Mouse (Mus musculus): ENCODE measurements around the gene Slc44a1.

Gene Slc44a1

GRCm38 (mm10) chr4:53469007-53469406 is 28.8 kb downstream of the Slc44a1 start:
- DNase-seq: no peak

- DNase-seq: no peak
Measured at GRCm38 (mm10) chr4:53474109-53474508, 33.9 kb downstream of the Slc44a1 start.

DNA sequence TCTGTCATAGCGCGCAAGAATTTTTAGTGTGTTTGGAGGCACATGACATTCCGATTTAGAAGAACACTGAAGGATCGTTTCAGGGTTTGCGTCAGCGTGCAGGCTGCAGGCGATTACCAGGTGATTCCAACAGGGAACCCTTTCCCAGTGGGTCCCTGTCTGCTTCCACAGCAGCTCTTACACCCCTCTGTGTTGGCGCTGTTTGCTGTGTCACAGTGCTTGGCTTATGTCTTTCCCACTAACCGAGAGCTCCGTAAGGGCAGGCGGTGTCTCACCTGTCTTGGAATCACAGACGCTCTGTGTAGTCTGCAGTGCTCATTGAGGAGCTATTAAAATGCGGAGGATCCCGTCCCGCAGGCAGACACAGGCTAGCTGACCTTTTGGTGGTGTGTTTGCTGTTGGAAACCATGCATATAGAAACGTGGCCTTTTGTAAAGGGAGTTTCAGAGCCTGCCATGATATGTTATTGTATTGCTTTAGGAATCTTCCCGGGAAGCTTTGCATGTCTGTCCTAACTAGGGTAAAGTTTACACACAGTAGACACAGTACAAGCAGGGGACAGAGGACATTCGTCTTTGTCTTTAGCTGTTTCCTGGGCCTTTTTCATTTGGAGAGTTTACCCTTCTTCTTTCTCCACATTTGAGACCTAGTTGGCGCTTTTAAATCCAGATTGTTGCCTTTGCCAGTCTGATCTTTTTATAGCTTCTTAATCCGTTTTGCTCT is 35.2 kb downstream of the Slc44a1 start:
- peak; percentile 69 to 70 for DNase-seq

GRCm38 (mm10) chr4:53478644-53479043 is 38.4 kb downstream of the Slc44a1 start:
- no peak for DNase-seq

DNA sequence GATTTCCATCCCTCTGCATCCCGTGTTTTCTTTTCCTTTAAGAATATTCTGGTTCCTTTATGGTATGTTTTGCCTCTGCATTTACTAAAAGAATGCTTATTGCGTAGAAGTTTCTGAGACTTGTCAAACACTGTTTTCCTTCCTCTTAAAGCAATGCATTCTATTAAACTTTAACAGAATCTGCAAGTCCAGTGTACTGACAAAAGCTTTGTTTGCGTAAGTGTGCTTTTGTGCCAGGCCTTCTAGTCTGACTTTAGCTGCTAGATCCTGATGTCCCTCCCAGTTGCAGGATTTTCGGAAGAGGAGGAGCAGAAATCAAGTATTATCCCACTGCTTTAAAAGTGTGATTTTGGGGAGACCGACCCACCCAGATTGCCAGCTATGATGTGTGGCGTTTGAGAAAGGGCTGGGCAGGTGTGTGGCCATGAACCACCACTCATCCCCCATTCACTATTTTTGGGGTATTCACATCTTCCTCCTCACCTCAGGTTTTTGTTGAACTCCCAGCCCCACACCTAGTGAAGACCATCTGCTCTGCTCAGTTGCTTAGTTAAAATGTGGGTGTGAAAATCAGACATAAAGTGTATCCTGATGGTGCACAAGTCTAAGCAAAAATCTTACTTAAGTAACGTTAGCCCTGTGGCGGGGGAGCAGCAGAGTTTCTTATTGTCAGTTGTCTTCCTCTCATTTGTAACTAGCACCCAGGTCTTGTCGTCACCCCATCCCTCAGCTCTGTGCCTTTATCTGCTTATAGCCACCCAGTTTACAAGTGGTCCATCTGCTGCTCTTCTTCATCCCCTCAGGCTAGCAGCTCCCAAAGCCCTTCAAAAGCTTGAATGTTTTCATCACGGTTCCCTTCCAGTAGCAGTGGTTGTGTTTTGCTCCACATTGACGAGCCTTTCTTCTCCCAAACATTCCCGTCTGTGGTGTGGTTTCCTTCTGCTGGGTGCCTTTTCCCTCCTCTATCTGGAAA is 47.3 kb downstream of the Slc44a1 start:
- no peak for DNase-seq

- DNase-seq: peak; percentile 78 to 88
Measured at GRCm38 (mm10) chr4:53488803-53489202, 48.6 kb downstream of the Slc44a1 start.

- no peak for DNase-seq
Measured at GRCm38 (mm10) chr4:53490371-53490770, 50.2 kb downstream of the Slc44a1 start.

DNA sequence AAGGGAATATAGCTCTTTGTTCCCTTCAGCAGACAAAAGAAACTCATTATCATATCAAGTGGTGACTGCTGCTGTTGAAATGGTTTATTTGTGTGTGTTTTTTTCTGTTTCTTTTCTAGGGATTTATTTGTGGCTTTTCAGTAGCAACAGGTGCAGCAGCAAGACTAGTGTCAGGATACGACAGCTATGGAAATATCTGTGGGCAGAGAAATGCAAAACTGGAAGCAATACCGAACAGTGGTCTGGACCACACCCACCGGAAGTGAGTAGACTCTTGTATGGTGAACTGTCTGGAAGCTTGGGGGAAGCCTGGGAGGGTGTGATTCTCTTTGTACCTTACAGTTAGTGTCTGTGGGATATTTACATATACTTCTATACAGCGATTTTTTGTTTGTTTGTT is 51.1 kb downstream of the Slc44a1 start:
- DNase-seq: no peak

DNA sequence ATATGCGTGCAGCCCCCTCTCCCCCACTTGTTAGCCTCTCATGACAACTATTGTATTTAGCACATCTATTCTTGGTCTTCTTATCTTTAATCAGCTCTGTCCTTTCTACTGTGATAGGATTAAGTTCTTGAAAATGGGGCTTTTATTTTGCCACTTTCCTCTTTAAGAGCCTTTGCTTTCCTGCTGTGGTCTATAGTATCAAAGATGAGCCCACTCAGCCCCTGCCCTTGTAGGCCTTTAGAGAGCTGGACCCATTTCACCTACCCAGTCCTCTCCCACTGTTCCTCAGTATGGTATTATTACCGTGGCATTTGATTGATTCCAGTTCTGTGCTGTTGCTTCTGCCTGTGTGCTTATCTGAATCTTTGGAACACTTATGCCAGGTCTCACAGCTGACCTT is 55.4 kb downstream of the Slc44a1 start:
- DNase-seq: no peak

- no peak for DNase-seq
Measured at GRCm38 (mm10) chr4:53502764-53503163, 62.6 kb downstream of the Slc44a1 start.

DNA sequence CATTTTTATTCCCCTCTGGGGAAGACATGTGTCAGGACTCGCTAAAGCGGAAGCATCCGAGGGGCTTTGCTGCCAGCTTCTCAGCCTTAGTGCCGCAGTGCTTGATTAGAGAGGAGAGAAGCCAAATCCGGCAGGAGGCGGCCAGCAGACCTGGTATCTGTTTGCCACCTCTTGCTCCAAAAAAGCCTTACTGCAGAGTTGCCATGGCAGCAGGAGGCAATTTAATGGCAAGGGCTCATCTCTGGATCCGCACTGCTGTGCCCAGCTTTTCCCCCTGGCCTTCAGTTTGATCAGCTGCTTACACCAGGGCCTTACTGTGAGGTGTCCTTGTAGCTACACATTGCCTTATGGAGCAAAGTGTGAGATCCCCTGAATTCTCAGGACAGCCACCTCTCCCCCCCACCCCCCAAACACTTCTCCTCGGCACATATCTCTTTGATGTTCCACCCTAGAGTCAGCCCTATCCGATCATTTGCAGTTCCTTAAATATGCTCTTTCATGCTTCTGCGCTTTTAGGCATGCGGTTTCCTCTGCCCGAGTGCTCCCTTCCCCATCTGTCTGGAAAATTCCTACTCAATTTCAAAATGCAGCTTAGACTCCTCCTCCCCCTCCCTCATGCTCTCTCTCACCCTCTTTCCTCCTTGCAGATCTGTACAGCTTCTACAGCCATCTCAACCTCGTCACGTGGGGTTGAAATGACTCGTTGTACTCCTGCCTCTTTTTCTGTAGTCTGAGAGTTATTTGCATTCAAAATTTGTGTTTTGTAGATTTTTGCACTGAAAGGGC is 72.1 kb downstream of the Slc44a1 start:
- DNase-seq: peak; percentile 83 to 85

DNA sequence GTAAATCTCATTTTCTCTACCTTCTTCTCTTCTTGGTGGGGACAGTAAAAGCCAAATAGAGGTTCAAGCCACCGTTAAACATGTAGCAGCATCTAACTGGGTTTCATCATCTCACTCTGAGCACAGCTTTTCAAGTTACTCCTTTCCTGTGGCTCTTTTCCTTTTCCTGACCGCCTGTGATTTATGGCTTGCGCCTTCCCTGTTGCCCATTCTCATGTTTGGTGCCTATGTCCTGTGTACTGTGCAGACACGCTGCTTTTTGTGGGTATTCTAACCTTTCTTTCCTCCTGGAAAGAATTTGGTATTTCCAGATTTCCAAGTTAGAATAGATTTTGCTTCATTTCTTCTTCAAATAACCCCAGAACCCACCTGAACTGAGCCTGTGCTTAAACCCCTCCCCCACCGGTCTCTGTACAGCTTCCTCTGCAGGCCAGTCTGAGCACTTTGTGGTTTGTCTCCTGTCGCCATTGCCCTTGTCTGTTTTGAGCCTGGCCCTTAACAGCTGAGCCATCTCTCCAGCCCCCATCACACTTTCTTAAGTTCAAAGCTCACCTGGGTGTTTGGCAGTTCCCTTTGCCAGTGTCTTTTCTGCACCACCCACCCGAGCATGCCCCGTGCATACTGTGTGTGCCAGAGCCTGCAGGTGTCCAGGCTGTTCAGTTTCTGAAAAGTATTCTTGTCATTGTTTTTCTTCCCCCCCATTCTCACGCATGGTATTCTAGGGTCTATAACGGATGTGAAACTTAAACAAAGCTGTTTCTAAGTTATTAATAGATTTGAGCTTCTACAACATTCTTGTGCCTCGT is 73.3 kb downstream of the Slc44a1 start:
- DNase-seq: peak; percentile 65 to 69

DNA sequence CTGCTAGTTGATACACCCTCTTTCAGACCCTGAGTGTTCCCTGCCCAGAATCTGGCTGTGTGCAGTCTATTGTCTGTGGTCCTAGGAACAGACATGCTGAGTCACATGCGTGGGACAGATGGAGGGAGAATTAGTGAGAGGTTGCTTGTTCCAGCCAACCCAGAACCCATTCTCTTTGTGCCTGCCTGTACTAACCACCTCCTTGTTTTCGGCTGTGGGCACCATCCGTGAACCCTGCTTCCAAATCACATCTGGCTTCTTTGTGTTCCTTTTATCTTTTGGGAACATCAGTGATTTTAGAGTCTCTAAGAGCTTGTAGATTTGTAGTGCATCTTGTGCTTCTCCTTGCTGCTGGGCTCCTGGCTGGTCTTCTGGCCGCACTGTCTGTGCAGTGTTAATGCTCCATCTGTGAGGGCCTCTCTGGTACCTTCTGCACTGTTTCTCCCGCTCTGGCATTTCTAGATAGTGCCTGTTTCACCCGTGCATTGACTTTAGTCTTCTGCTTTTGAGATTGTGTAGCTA is 75.9 kb downstream of the Slc44a1 start:
- DNase-seq: peak; percentile 84 to 85

DNA sequence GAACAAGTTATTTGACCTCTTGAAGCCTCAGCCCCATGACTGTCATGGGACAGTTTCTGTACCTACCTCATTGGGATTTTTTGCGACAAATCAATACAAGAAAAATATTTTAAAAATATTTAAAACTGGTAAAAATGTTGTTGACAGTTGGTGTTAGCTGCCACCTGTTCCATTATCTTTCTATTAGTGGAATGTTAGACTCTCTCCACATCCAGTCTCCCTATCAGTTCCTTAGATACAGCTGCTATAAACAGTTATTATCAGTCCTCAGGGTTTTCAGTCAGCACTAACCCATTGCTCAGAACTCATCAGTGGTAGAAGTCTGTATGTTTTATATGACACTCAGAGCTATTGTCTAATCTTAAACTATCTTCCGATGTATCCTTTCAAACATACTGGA is 79.2 kb downstream of the Slc44a1 start:
- no peak for DNase-seq

- no peak for DNase-seq
Measured at GRCm38 (mm10) chr4:53521028-53521427, 80.8 kb downstream of the Slc44a1 start.

DNA sequence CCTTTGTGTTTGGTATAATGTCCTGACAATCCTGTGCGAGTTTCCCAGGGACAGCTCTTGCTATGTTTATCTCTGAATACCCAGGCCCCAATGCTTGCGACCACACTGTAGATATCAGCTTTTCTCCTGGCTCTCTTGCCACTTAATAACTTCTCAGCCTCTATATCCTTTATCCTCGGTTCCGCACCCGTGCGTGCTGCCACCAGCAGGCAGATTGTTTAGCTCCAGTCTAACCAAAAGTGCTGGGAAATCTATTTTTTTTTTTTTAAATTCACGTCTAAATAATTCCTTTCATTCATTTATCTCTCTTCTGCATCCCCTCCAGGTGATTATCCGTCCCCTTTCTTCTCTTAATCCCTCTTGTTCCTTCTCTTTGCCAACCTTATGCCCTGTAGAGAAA is 82.4 kb downstream of the Slc44a1 start:
- no peak for DNase-seq

- no peak for DNase-seq
Measured at GRCm38 (mm10) chr4:53525503-53525902, 85.3 kb downstream of the Slc44a1 start.

DNA sequence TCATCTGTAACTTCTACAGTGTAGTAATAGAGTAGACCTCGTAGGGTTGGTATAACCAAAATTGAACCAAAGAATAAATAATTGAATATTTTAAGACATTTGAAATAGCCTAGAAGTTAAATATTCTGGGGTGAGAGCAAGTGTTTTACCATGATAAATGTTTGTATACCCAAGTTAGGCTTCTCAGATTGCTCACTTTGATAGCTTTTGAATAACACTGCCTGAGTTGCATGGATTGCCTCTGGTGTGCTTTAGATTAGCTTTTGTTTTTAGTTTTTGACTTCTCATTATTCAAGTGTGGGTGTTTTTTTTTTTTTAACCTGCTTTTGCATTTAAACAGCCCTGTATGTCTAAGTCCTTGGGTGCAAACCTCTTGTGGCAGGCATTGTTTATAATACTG is 85.8 kb downstream of the Slc44a1 start:
- DNase-seq: no peak

GRCm38 (mm10) chr4:53526446-53526845 is 86.2 kb downstream of the Slc44a1 start:
- DNase-seq: no peak

- DNase-seq: no peak
Measured at GRCm38 (mm10) chr4:53535795-53536194, 95.6 kb downstream of the Slc44a1 start.

GRCm38 (mm10) chr4:53537101-53537500 is 96.9 kb downstream of the Slc44a1 start:
- DNase-seq: no peak

- DNase-seq: no peak
Measured at GRCm38 (mm10) chr4:53537539-53537938, 97.3 kb downstream of the Slc44a1 start.
